Mouse (Mus musculus) brain, embryonic 18.5 days (tissue): ENCODE measurements around the gene Elavl4.

Experiments used
- DNase-seq: peaks from one replicate; pipeline ENCODE4 v3.0.0-alpha.2; 2012; ENCODE audit warnings: low read depth, low spot score

Elavl4 gene

GRCm38 (mm10) chr4:110165217-110165616, 186.5 kb downstream of the Elavl4 start:
- no peak for DNase-seq

- no peak for DNase-seq
Measured at GRCm38 (mm10) chr4:110161600-110161999, 190.1 kb downstream of the Elavl4 start.

- no peak for DNase-seq
Measured at GRCm38 (mm10) chr4:110157515-110158159, 194.1 kb downstream of the Elavl4 start.

- no peak for DNase-seq
Measured at GRCm38 (mm10) chr4:110155954-110156353, 195.8 kb downstream of the Elavl4 start.
